Mouse (Mus musculus) limb, embryonic 11.5 days (tissue): ENCODE results near the gene Abcc4. TPM values are rescaled to one million over a fixed set of nuclear protein-coding genes. Genes with fewer than 3 reads are reported as not detected.
A peak's percentile ranks its signal among the peaks of the same experiment; 100 is the strongest.

Experiments used
- ATAC-seq: fragments of 200-750 bp; cut with Nextera tagmentation; 2 replicates; pipeline ENCODE4 v1.8.0; 2017; ENCODE audit warnings: low read depth; ENCODE audit not compliant: insufficient number of reproducible peaks, low FRiP score, low TSS enrichment
- DNase-seq: peaks from one replicate; pipeline ENCODE4 v3.0.0-alpha.2; 2015; ENCODE audit warnings: low spot score
- H3K27ac ChIP-seq: fragments of 300-500 bp; sonication (generic); replicated peaks from 2 replicates; pipeline ENCODE4 v1.5.1; 2014; ENCODE audit warnings: low read depth, mild to moderate bottlenecking, low read length
- H3K27me3 ChIP-seq: fragments of 300-500 bp; sonication (generic); 2 replicates; pipeline ENCODE4 v1.6.1; 2014; ENCODE audit warnings: mild to moderate bottlenecking, low read length, mixed read lengths; ENCODE audit not compliant: control insufficient read depth, insufficient read depth
- H3K36me3 ChIP-seq: fragments of 300-500 bp; sonication (generic); 2 replicates; pipeline ENCODE4 v1.6.1; 2014; ENCODE audit warnings: mild to moderate bottlenecking, low read length, moderate library complexity, mixed read lengths; ENCODE audit not compliant: control insufficient read depth, insufficient read depth
- H3K4me1 ChIP-seq: fragments of 300-500 bp; sonication (generic); 2 replicates; pipeline ENCODE4 v1.6.1; 2014; ENCODE audit warnings: low read length, mixed read lengths; ENCODE audit not compliant: control insufficient read depth, insufficient read depth
- H3K4me2 ChIP-seq: fragments of 300-500 bp; sonication (generic); 2 replicates; pipeline ENCODE4 v1.6.1; 2014; ENCODE audit warnings: low read depth, mild to moderate bottlenecking, moderate library complexity; ENCODE audit not compliant: severe bottlenecking
- H3K4me3 ChIP-seq: fragments of 300-500 bp; sonication (generic); 2 replicates; pipeline ENCODE4 v1.5.1; 2014; ENCODE audit warnings: low read depth, low read length
- H3K9ac ChIP-seq: fragments of 300-500 bp; sonication (generic); 2 replicates; pipeline ENCODE4 v1.6.1; 2014; ENCODE audit warnings: mild to moderate bottlenecking, low read length
- H3K9me3 ChIP-seq: fragments of 300-500 bp; sonication (generic); 2 replicates; pipeline ENCODE4 v1.6.1; 2016; ENCODE audit warnings: low read length; ENCODE audit not compliant: control insufficient read depth
- WGBS: fragments of 180-500 bp; shearing (Covaris S2); extraction: QIAGEN DNeasy Blood & Tissue Kit; methylation state at CpG from one replicate; pipeline ENCODE4 v1.1.7; 2014; 5-methylcytosine and 5-hydroxymethylcytosine counted together
- microRNA-seq: library from miRNA; unstranded; fragments of <30 nt; microRNA quantifications from one replicate; pipeline ENCODE4, GENCODE M21; 2016
- polyA plus RNA-seq: library from polyadenylated mRNA; unstranded; fragments of >200 nt; fragmentation: Nextera tagmentation; extraction: Ambion mirVana; gene quantifications from 2 replicates; pipeline ENCODE4 v1.2.1, GENCODE M21; 2014

The Abcc4 gene
- polyA plus RNA-seq, 1 experiment from 2014 or later = 2.9 TPM

- H3K9me3 ChIP-seq = no peaks in the 10 kb centered on the region
- H3K27me3 ChIP-seq = peaks cover 42% of the 10 kb centered on the region
- no peak overlapping the region for H3K27ac ChIP-seq
- no peak overlapping the region for H3K4me2 ChIP-seq
- no peak for ATAC-seq
- peaks cover 6% of the 10 kb centered on the region; the same call in 1 of the 2 replicates for H3K4me1 ChIP-seq
- WGBS = 75% methylated on average over 8 of the region's 8 CpGs
- H3K36me3 ChIP-seq = no peaks in the 10 kb centered on the region
- no peak overlapping the region for H3K4me3 ChIP-seq
- no peak for DNase-seq
- H3K9ac ChIP-seq = no peak overlapping the region
Measured at GRCm38 (mm10) chr14:118440155-118440554, 265.9 kb downstream of the Abcc4 start.

- Histone ChIP-seq H3K4me2 (peak overlapping the region; percentile 89), H3K27me3 (peaks cover 41% of the 10 kb centered on the region), H3K4me3 (peak overlapping the region; percentile 43), H3K4me1 (peaks cover 6% of the 10 kb centered on the region; the same call in 1 of the 2 replicates), H3K9me3 (no peaks in the 10 kb centered on the region), H3K9ac (peak overlapping the region; percentile 50), H3K27ac (no peak overlapping the region), H3K36me3 (no peaks in the 10 kb centered on the region)
- ATAC-seq = peak; percentile 53
- WGBS = under 1% methylated on average over 36 of the region's 36 CpGs
- DNase-seq = peak; percentile 62
Measured at GRCm38 (mm10) chr14:118437156-118437931, 268.7 kb downstream of the Abcc4 start.

- Histone ChIP-seq H3K36me3 (no peaks in the 10 kb centered on the region), H3K4me2 (peak overlapping the region; percentile 89), H3K27me3 (peaks cover 35% of the 10 kb centered on the region), H3K9ac (peak overlapping the region; percentile 50), H3K27ac (no peak overlapping the region), H3K9me3 (no peaks in the 10 kb centered on the region), H3K4me1 (peaks cover 6% of the 10 kb centered on the region; the same call in 1 of the 2 replicates), H3K4me3 (peak overlapping the region; percentile 43)
- 1% methylated on average over 31 of the region's 31 CpGs for WGBS
- DNase-seq = peak; percentile 71
- ATAC-seq = peak; percentile 68
Measured at GRCm38 (mm10) chr14:118436791-118437155, 269.2 kb downstream of the Abcc4 start.

GRCm38 (mm10) chr14:118435676-118436330 lies 270.2 kb downstream of the Abcc4 start:
- Histone ChIP-seq H3K9ac (no peak overlapping the region), H3K27ac (no peak overlapping the region), H3K9me3 (no peaks in the 10 kb centered on the region), H3K36me3 (no peaks in the 10 kb centered on the region), H3K4me1 (peaks cover 6% of the 10 kb centered on the region; the same call in 1 of the 2 replicates), H3K4me3 (no peak overlapping the region), H3K27me3 (peaks cover 32% of the 10 kb centered on the region), H3K4me2 (no peak overlapping the region)
- no peak for DNase-seq
- ATAC-seq = no peak
- 20% methylated on average over 12 of the region's 12 CpGs for WGBS

GRCm38 (mm10) chr14:118434842-118435241 lies 271.2 kb downstream of the Abcc4 start:
- DNase-seq (no peak), ATAC-seq (no peak)
- peaks cover 32% of the 10 kb centered on the region for H3K27me3 ChIP-seq
- no peaks in the 10 kb centered on the region for H3K36me3 ChIP-seq
- H3K4me2 ChIP-seq = no peak overlapping the region
- H3K27ac ChIP-seq = no peak overlapping the region
- no peaks in the 10 kb centered on the region for H3K9me3 ChIP-seq
- no peak overlapping the region for H3K4me3 ChIP-seq
- peaks cover 6% of the 10 kb centered on the region; the same call in 1 of the 2 replicates for H3K4me1 ChIP-seq
- no peak overlapping the region for H3K9ac ChIP-seq
- whole genome bisulfite sequencing = 79% methylated on average over 4 of the region's 4 CpGs

- no peak overlapping the region for H3K4me2 ChIP-seq
- DNase-seq (no peak), ATAC-seq (no peak)
- no peak overlapping the region for H3K27ac ChIP-seq
- peaks cover 6% of the 10 kb centered on the region; the same call in 1 of the 2 replicates for H3K4me1 ChIP-seq
- H3K4me3 ChIP-seq = no peak overlapping the region
- peaks cover 23% of the 10 kb centered on the region for H3K27me3 ChIP-seq
- no peaks in the 10 kb centered on the region for H3K36me3 ChIP-seq
- H3K9ac ChIP-seq = no peak overlapping the region
- H3K9me3 ChIP-seq = no peaks in the 10 kb centered on the region
- WGBS = 67% methylated on average over 6 of the region's 6 CpGs
Measured at GRCm38 (mm10) chr14:118433848-118434247, 272.2 kb downstream of the Abcc4 start.

Small RNA genes within 50 kb of the gene (microRNA-seq; reads per million reads assigned to microRNA genes)
- gene Mir6391 = not detected

Other genes starting within 250 kb of the Abcc4 start
- gene Cldn10, start 81.7 kb upstream of the Abcc4 start, polyA plus RNA-seq = 1.2 TPM in 2 replicates
- 32.9 and 33.2 TPM in 2 replicates for gene Dzip1, start 219.2 kb upstream of the Abcc4 start, polyA plus RNA-seq
- gene Dnajc3, start 231.8 kb upstream of the Abcc4 start, polyA plus RNA-seq = 34.1 and 35.3 TPM in 2 replicates